Mouse (Mus musculus) liver, postnatal 0 days (tissue): ENCODE results near the gene Atxn1. TPM values are rescaled to one million over a fixed set of nuclear protein-coding genes. Genes with fewer than 3 reads are reported as not detected.

Experiments
- ATAC-seq: fragments of 200-750 bp; cut with Nextera tagmentation; 2 replicates; pipeline ENCODE4 v1.8.0; 2017; ENCODE audit warnings: mild to moderate bottlenecking, moderate library complexity
- DNase-seq: peaks from one replicate; pipeline ENCODE4 v3.0.0-alpha.2; 2016
- H3K27ac ChIP-seq: fragments of 300-500 bp; sonication (generic); 2 replicates; pipeline ENCODE4 v1.5.1; 2014; ENCODE audit warnings: antibody characterized with exemption, moderate library complexity, mild to moderate bottlenecking, low read depth
- H3K27me3 ChIP-seq: fragments of 300-500 bp; sonication (generic); 2 replicates; pipeline ENCODE4 v1.6.1; 2014; ENCODE audit warnings: low read length, control low read depth, mixed read lengths; ENCODE audit not compliant: insufficient read depth
- H3K36me3 ChIP-seq: fragments of 300-500 bp; sonication (generic); replicated peaks from 2 replicates; pipeline ENCODE4 v1.6.1; 2014; ENCODE audit warnings: mild to moderate bottlenecking, control low read depth, low read length, moderate library complexity, mixed read lengths; ENCODE audit not compliant: insufficient read depth
- H3K4me1 ChIP-seq: fragments of 300-500 bp; sonication (generic); 2 replicates; pipeline ENCODE4 v1.6.1; 2014; ENCODE audit warnings: antibody characterized with exemption, mild to moderate bottlenecking, control low read depth; ENCODE audit not compliant: insufficient read depth
- H3K4me2 ChIP-seq: fragments of 300-500 bp; sonication (generic); 2 replicates; pipeline ENCODE4 v1.6.1; 2014; ENCODE audit warnings: low read depth, mild to moderate bottlenecking, low read length, moderate library complexity, mixed read lengths
- H3K4me3 ChIP-seq: fragments of 300-500 bp; sonication (generic); 2 replicates; pipeline ENCODE4 v1.5.1; 2014; ENCODE audit warnings: low read depth, low read length
- H3K9ac ChIP-seq: fragments of 300-500 bp; sonication (generic); replicated peaks from 2 replicates; pipeline ENCODE4 v1.6.1; 2014; ENCODE audit warnings: mild to moderate bottlenecking, moderate library complexity
- H3K9me3 ChIP-seq: fragments of 300-500 bp; sonication (generic); 2 replicates; pipeline ENCODE4 v1.6.1; 2016; ENCODE audit warnings: mild to moderate bottlenecking, control low read depth, low read length, mixed read lengths
- CTCF ChIP-seq: sonication (generic); IDR thresholded peaks from 2 replicates; pipeline ENCODE4 v1.5.1; 2016; ENCODE audit warnings: antibody characterized with exemption, low read depth
- EP300 ChIP-seq: IDR thresholded peaks from 2 replicates; pipeline ENCODE4 v1.6.1; 2016; ENCODE audit warnings: antibody characterized with exemption, low read depth, mild to moderate bottlenecking
- WGBS: fragments of 180-500 bp; shearing (Covaris S2); extraction: QIAGEN DNeasy Blood & Tissue Kit; methylation state at CpG from one replicate; pipeline ENCODE4 v1.1.7; 2014; ENCODE audit not compliant: insufficient replicate concordance; 5-methylcytosine and 5-hydroxymethylcytosine counted together
- polyA plus RNA-seq: library from polyadenylated mRNA; unstranded; fragments of >200 nt; fragmentation: Nextera tagmentation; extraction: Ambion mirVana; gene quantifications from 2 replicates; pipeline ENCODE4 v1.2.1, GENCODE M21; 2015

The Atxn1 gene
- polyA plus RNA-seq, 1 experiment from 2014 or later, result 4.4 TPM

DNA sequence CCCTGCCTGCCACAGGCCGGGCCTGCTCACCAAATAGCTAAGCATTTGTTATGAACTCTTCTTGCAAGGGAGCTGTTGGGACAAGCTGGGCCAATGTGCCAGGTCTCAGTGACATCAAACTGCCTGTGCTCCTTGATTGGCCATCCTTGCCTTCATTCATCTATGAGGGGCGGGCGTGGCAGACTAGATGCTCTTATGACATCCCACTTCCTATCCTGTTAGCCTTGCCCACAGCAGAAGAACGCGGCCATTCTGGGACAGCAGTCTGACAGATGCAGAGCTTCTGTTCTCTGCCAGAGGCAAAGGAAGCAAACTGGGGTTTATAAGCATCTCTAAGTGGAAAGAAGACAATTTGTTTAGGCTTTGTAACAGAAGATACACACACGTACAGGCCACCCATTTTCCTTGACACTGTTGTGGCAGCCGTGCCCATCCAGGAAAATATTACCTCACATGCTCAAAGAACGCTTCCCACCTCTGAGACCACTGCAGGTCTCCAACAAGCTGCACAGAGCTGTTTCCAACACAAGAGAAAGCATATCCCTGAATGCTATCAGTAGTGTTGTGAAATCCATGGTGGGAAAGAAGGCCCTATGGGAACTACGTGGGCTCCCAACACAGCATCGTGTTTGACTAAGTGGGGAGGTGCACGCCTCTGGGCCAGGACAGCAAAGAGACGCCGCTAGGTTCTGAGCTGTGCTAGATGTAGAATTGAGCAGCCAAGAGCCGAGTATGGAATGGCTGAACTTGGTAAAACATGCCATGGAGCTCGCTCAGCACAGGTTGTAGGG, 162.0 kb downstream of the Atxn1 start:
- H3K9me3 ChIP-seq, result no peaks in the 10 kb centered on the region
- DNase-seq (peak; percentile 24), ATAC-seq (no peak)
- no peak overlapping the region for H3K4me2 ChIP-seq
- H3K27ac ChIP-seq, result no peak overlapping the region
- no peak overlapping the region for H3K9ac ChIP-seq
- H3K4me3 ChIP-seq, result no peak overlapping the region
- H3K36me3 ChIP-seq, result no peaks in the 10 kb centered on the region
- H3K27me3 ChIP-seq, result no peaks in the 10 kb centered on the region
- TF ChIP-seq EP300, result no peak
- no peak for TF ChIP-seq CTCF
- WGBS, result 82% methylated on average over 15 of the region's 15 CpGs
- no peaks in the 10 kb centered on the region for H3K4me1 ChIP-seq

DNA sequence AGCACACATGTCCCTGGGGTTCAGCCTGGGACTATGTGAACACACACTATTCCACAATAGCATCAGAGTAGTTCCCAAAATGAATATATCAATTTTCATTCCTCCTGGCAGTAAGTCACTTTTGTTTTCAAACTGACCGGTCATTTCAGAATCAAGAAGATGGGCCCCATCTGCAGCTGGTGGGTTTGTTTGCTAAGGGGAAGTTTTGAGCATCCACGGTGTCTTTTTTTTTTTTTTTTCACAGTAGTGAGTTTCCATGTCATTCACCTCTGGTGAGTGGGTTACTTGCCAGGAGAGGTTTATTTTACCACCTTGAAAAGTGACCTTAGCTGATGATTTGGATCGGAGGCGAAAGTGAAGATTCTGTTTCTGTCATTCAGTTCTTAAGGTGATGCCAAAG, 166.6 kb downstream of the Atxn1 start:
- Histone ChIP-seq H3K27me3 (no peaks in the 10 kb centered on the region), H3K4me2 (no peak overlapping the region)
- ATAC-seq, result no peak

DNA sequence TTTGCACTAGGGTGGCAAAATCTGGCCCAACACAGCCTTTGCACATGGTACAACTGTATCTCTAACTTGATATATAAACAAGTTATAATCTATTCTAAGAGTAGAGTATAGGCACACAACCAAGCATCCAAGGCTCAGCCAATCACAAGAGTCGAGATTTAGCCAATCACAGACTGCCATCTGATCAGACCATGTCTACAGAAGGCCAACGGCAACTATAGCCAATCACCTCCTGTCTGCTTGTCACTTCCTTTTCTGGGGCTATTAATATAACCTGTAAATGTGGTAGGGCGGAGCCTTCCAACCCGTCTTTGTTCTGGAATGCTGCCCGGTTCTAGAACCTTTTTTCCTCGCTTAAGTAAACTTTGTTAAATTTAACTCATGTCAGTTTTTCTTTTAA, 167.1 kb downstream of the Atxn1 start:
- peaks cover 3% of the 10 kb centered on the region for H3K36me3 ChIP-seq
- H3K27ac ChIP-seq, result no peak overlapping the region
- H3K4me2 ChIP-seq, result no peak overlapping the region
- TF ChIP-seq EP300, result no peak
- no peak for TF ChIP-seq CTCF
- DNase-seq (no peak), ATAC-seq (no peak)
- no peak overlapping the region for H3K9ac ChIP-seq
- H3K27me3 ChIP-seq, result no peaks in the 10 kb centered on the region
- WGBS, result 55% methylated on average over 6 of the region's 6 CpGs
- H3K4me3 ChIP-seq, result no peak overlapping the region
- H3K4me1 ChIP-seq, result no peaks in the 10 kb centered on the region
- H3K9me3 ChIP-seq, result no peaks in the 10 kb centered on the region

More for the DNA sequence above, 166.6 kb downstream of the Atxn1 start:
- no peaks in the 10 kb centered on the region for H3K4me1 ChIP-seq
- WGBS, result 75% methylated on average over 4 of the region's 4 CpGs
- peaks cover 3% of the 10 kb centered on the region for H3K36me3 ChIP-seq
- DNase-seq, result no peak
- H3K9ac ChIP-seq, result no peak overlapping the region
- no peak for TF ChIP-seq CTCF
- no peak for TF ChIP-seq EP300
- no peak overlapping the region for H3K27ac ChIP-seq
- H3K4me3 ChIP-seq, result no peak overlapping the region
- H3K9me3 ChIP-seq, result no peaks in the 10 kb centered on the region

DNA sequence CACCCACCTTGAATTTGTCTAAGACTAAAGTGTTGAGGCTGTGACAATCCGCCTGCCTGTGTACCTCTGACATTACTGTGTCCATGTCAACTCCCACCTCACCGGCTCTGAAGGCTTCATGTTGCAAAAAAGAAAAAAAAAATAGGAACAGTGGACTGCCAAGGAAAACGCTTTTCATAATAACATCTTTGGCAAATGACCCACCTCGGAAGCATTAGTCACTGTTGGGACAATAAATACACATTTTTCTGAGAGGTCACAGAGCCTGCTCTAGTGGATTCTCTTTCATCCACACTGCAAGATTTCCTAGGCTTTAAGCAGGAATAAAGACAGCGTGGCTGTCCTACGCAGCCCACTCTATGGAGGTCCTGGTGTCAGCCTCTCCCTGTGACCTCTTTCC, 168.5 kb downstream of the Atxn1 start:
- Histone ChIP-seq H3K36me3 (peaks cover 3% of the 10 kb centered on the region), H3K4me2 (no peak overlapping the region), H3K4me1 (no peaks in the 10 kb centered on the region), H3K4me3 (no peak overlapping the region), H3K9ac (no peak overlapping the region), H3K9me3 (no peaks in the 10 kb centered on the region), H3K27ac (no peak overlapping the region), H3K27me3 (no peaks in the 10 kb centered on the region)
- no peak for TF ChIP-seq EP300
- no peak for TF ChIP-seq CTCF
- WGBS, result 85% methylated on average over 6 of the region's 6 CpGs
- no peak for ATAC-seq
- no peak for DNase-seq

- ATAC-seq (no peak), DNase-seq (no peak)
- Histone ChIP-seq H3K9ac (no peak overlapping the region), H3K9me3 (no peaks in the 10 kb centered on the region), H3K27me3 (no peaks in the 10 kb centered on the region), H3K4me3 (no peak overlapping the region), H3K36me3 (peaks cover 3% of the 10 kb centered on the region), H3K4me2 (no peak overlapping the region), H3K4me1 (no peaks in the 10 kb centered on the region), H3K27ac (no peak overlapping the region)
- WGBS, result 70% methylated on average over 3 of the region's 3 CpGs
- TF ChIP-seq CTCF (no peak), EP300 (no peak)
Observed at GRCm38 (mm10) chr13:45793796-45794195, 171.0 kb downstream of the Atxn1 start.

DNA sequence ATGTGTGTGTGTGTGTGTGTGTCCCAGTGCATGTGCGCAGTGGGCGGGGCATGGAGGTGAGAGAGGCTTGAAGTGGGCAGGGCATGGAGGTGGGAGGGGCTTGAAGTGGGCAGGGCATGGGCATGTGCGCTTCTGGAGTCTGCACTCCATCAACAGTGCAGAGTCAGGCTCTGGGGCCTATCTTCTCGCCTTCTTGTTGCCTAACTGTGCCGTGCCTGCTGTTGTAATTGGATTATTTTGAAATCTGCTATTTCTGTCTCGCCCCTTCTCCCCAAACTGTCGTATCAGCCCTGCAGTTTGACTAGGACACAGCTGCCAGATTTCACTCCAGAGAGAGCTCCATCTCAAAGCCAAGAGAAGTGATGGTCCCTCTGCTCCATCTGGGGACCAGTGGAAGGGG, 178.4 kb downstream of the Atxn1 start:
- no peak for TF ChIP-seq CTCF
- no peak for TF ChIP-seq EP300

More for the DNA sequence above, 178.4 kb downstream of the Atxn1 start:
- Histone ChIP-seq H3K4me1 (no peaks in the 10 kb centered on the region), H3K36me3 (peaks cover 4% of the 10 kb centered on the region; the same call in 1 of the 2 replicates), H3K27ac (no peak overlapping the region), H3K9me3 (no peaks in the 10 kb centered on the region), H3K4me2 (no peak overlapping the region), H3K9ac (no peak overlapping the region), H3K4me3 (no peak overlapping the region), H3K27me3 (no peaks in the 10 kb centered on the region)
- DNase-seq, result peak; percentile 26
- ATAC-seq, result no peak
- WGBS, result 87% methylated on average over 7 of the region's 7 CpGs
